Mouse (Mus musculus): ENCODE measurements around the gene Fam241a. TPM values are rescaled to one million over a fixed set of nuclear protein-coding genes. Genes with fewer than 3 reads are reported as not detected.

The Fam241a gene
- total RNA-seq, 2 experiments from 2014 or later: 3.1 TPM

DNA sequence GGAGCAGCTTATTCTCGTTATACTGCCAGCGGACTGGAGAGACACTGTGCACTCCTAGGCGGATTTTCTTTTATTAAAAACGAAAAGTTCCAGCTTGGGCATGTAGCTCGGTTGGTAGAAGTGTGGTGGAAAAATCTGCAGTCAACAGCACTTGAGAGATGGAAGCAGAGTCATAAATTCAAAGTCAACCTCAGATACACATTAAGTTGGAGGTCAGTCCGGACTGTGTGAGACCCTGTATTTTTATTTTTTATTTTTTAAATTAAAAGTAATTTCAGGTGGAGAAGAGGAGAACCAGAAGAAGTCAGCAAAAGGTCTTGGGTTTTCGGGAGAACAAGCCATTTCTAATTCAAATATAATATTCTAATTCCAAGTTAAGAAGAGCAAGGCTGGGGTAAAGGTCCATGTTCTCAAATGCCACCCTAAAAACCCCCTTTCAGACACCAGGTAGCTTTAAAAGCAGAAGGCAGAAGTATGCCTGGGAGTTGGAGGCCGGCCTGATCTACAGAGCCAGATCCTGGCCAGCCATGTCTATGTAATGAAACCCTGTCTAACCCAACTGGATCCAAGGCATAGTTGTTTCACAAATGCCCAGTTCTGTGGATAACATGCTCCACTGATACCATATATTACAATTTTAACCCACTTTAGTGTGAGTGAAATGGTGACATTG is 58.0 kb downstream of the Fam241a start:
- no peak for DNase-seq (ENCODE audit: extremely low spot score in 1 of 2, low spot score in 1 of 2)

DNA sequence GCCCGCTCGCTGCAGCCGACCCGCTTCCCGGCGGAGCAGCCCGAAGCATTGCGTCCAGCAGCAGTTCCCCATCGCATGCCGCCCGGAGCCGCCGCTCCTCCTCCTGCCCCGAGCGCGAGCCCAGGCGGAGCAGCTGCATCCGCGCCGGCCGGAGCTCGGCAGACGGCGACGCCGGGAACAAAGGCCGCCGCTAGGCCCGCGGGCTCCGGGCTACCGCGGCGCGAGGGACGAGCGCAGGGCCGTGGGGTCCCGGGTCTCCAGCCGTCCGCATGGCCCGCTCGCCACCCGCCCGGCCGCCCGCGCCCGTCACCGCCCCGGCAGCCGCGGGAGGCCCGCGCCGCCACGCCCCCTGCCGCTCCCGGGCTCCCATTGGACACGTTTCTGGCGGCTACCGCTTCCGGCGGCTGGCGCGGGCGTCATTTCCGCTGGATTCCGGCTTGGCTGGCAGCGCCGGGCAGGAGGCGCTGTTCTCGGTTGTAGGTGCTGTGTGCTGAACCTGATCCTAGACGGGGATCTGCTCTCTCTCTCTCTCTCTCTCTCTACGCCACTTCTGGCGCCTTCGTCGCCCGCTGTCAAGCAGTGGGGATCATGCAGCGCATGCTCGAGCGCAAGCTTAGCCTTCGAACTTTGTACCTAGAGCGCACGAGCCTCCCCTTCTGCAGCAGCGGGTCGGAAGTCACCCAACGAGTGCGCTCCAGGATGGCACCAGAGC is 58.8 kb downstream of the Fam241a start, which contains the start of gene Ap1ar:
Gene Ap1ar, minus strand, starts transcription at position 370 of the 712 bp plus-strand sequence.
- peak; percentile 93 to 95 for DNase-seq (ENCODE audit: extremely low spot score in 1 of 2, low spot score in 1 of 2)

DNA sequence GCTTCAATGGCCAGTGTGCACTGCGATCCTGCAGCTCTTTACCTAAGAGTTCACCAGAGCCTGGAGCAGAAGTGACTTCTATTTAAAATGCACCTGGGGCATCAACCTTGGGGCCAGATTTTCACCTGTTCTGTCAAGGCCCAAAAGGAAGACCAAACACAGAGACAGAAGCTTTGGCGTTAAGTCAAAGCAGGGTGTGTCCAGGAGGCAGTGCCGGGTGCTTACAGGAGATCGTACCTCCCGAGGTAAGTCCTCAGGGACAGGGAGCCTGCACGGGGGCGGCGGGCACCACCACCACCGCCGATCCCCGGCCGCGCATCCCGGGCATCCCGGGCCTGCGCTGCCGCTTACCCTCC is 59.3 kb downstream of the Fam241a start:
- DNase-seq (ENCODE audit: extremely low spot score in 1 of 2, low spot score in 1 of 2): no peak

DNA sequence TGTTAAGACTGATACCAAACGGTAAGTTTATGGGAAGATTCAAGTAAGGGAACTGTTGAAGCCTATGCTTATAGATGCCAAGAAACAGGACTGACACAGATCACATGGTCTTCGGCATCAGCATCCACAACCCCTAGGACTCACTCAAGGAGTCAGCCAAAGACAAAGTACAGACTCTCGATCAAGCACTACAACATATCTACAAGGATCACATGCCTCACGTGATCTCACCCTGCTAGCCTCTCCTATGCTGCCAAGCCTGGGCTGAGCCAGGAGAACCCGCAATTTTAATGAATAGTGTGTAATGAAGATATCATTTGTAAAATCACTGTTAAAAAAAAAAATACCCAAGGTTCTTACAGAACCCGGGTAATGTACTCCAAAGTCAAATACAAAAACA is 60.5 kb downstream of the Fam241a start:
- DNase-seq (ENCODE audit: extremely low spot score in 1 of 2, low spot score in 1 of 2): no peak

DNA sequence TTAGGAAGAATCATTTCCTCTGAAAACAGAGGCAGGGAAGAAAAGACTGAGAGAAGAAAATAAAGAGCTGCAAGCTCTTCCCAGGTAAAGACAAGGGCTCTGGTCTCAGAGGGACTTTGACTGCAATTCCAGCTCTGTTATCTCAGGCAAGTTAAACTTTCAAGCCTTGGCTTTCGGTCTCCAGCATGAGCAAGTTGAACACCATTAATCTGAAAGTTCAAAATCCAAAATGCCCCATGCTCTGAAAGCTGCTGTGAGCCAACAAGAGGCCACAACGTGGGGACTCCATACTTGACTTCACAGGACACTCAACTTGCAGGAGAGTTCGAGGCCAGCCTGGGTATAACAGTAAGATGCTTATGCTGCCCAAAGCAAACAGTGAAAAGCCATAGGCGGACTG is 62.1 kb downstream of the Fam241a start:
- no peak for DNase-seq (ENCODE audit: extremely low spot score in 1 of 2, low spot score in 1 of 2)

DNA sequence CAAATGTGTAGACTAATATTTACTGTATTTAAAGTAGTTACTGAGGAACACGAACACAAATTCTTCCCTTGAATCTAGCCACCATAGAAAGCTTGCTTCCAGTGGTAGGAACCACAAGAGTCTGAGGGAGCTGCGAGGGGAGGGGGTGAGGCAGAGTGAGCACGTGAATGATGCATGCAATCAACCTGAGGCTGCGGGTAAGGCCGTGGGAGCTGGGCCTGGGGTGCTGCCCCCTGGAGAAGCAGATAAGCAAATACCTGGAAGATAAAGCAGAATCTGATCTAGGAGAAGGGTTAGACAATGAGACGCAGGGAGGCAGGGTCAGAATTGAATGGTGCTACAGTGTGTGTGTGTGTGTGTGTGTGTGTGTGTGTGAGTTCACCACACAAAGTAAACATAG is 65.0 kb downstream of the Fam241a start:
- no peak for DNase-seq (ENCODE audit: extremely low spot score in 1 of 2, low spot score in 1 of 2)

DNA sequence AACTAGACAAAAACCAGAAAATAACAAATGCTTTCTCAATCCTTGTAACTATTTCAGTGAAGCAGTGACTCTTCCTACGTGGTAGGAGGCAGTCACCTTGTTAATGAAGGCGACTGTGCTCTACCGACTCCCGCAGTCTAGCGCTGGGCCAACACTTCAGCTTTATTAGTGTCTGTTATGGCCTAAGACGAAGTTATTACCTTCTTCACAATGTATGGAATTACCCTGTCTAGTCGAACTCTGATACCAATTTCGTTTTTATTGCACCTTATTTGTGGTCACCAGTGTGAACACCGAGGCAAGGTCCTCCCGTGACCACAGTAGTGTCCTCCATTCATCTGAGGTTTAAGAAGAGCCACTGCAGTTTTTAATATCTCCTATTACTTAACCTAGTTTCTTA is 65.9 kb downstream of the Fam241a start:
- DNase-seq (ENCODE audit: extremely low spot score in 1 of 2, low spot score in 1 of 2): no peak

DNA sequence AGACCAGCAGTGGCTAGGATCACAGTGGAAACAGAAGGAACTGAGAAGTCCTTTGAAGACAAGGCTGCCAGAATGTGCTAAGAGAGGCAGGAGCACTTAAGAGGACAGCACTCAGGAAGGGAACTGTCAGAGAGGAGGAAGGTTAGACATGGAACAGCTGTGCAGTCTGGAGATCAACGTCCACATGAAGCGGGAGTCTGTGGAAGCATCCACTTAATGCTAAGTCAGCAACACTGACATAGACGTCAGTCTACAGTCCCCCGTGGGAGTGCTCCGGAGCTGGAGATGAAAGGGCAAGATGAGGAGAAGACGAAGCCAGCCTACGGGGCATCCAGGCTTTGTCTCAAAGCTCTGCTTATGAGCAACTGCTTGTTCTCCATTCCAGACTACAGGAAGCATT is 69.0 kb downstream of the Fam241a start:
- DNase-seq (ENCODE audit: extremely low spot score in 1 of 2, low spot score in 1 of 2): no peak

DNA sequence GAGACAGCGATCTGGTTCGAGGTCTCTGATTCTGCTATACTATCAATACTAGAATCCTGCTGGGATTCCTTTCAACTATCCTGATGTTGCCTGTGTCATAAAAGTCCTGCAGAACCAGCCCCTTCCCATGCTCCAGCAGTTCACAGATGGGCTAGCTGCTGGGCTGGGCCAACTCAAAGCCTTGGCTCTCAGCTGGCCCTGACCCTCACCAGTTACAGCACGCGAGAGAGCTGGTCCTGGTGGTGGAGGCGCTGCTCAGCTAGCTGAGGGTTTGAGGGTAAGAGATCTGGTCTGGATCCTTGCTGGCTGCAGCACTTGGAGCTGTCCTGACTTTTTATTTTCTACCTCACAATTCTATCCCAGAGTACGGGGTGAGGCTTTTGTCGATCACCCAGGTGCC is 69.6 kb downstream of the Fam241a start:
- no peak for DNase-seq (ENCODE audit: extremely low spot score in 1 of 2, low spot score in 1 of 2)

DNA sequence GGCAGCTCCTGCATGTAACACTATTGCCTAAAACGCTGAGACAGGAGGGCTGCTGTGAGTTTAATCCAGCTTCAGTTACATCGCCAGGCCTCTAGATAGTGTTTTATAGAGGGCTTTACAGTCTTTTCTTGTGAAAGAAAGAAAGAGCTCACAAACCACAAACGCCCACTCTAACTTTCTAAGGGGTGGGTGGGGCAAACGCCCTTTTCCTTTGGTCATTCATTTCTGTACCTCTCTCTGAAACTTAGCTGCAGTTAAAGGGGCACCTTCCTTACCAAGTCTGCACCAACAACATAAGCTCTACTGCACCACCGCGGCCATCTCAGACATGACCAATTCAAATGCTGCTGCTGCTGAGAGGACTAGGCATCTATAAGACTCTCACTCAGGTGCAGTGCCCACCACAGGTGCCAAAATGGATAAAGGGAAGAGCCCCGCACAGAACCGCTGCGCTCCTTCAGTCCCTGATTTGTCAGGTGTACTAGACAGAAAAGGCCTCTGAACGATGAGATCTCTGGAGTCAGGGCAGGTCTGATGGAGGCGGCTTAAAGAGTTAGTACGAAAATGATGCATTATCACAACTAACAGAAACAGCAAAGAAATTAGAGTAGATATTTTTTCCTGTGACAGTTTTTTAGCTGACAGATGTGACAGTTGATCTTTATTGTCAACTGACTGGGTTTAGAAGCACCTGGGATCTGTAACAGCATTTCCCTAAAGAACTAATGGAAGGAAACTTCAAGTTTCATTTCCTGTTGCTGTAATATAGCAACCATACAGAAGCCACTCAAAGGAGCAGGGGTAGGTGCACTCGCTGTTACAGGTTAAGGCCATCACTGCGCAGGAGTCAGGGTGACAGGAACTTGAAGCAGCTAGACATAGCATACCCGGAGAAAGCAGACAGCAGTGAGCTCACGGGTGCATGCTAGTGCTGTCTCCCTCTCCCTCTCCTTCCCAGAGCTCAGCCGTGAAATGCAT is 71.9 kb downstream of the Fam241a start:
- DNase-seq (ENCODE audit: extremely low spot score in 1 of 2, low spot score in 1 of 2): no peak

DNA sequence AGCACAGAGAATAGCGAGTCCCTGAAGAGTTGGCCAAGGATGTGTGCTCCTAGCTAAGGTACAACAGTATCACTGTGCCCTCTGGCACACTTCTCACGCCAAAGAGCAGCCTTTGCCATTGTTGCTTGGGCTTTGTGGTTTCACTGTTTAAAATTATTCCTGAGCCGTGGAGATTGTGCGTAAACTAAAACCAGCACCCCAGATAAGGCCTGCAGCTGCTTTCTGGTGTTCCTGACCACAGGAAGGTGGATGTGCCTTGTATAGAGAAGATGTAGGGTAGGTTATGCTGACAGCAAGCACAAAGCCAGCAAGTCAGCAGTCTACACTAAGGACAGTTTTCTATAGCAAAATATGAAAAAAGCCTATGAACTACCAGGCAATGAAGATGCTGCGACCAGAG is 74.9 kb downstream of the Fam241a start:
- no peak for DNase-seq (ENCODE audit: extremely low spot score in 1 of 2, low spot score in 1 of 2)

DNA sequence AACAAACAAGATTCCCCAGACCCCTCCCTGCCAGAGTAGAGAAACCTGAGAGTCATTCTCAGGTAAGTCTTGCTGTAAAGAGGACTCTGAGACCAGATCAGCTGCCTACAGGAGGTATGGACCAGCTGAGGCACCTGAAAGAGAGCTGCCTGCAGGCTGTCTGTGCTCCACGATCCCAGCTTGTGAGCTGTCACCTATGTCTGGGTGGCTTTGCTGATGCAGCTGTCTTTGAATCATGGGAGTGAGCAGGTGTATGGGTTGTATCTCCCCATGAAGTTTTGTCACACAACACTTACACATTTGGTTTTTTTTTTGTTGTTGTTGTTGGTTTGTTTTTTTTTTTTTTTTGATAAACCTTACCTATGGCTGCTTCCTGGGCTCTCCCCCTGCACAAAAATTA is 75.7 kb downstream of the Fam241a start:
- no peak for DNase-seq (ENCODE audit: extremely low spot score in 1 of 2, low spot score in 1 of 2)

Other genes starting within 250 kb of the Fam241a start
- 1 to 10 TPM; 6.7 to 9.6 TPM for gene Alpk1, start 115.8 kb downstream of the Fam241a start, total RNA-seq (2021)
- 1 to 10 TPM; 6.3 to 6.5 TPM for gene Tifa, start 106.5 kb downstream of the Fam241a start, total RNA-seq (2021)
- 10 to 100 TPM; 74.9 to 77.4 TPM for gene Ap1ar, start 58.8 kb downstream of the Fam241a start, total RNA-seq (2021)

Measured in layer of hippocampus, postnatal 25 days (tissue).